22 mouse cellular contexts compared by ENCODE assay signal in genomic region chr4:87990940-87991339, GRCm38 (mm10).
"Had no signal": no experiment of that assay in that cellular context is flagged by ENCODE, and none has a peak within 500 bp of the region (broad histone marks: within the 10 kb centered on the region; RNA-seq: fewer than 3 reads in every experiment).

No protein-coding gene starts in this region.

- DNase-seq: gastrocnemius, postnatal 14 days; gastrocnemius, postnatal 36 days; heart, adult 18-20 months; heart, postnatal 14 days; heart, postnatal 36 days; kidney, postnatal 10 days; layer of hippocampus, adult 9-11 months; layer of hippocampus, postnatal 36 days; liver; liver, embryonic 13.5 days; liver, postnatal 0 days; lung, adult 2 months had no signal

- H3K4me2 ChIP-seq: heart, embryonic 11.5 days; heart, embryonic 13.5 days; heart, embryonic 15.5 days; hindbrain, embryonic 13.5 days; hindbrain, embryonic 15.5 days; limb, embryonic 12.5 days; liver, embryonic 11.5 days; liver, embryonic 13.5 days; liver, embryonic 15.5 days had no signal

- ATAC-seq: hindbrain, postnatal 0 days; liver, postnatal 0 days had no signal

- H3K36me3 ChIP-seq: heart, embryonic 15.5 days; hindbrain, embryonic 15.5 days; liver, embryonic 13.5 days; liver, embryonic 15.5 days had no signal

- H3K9ac ChIP-seq: heart, embryonic 13.5 days; heart, embryonic 15.5 days; hindbrain, embryonic 13.5 days; hindbrain, embryonic 15.5 days; limb, embryonic 12.5 days; liver, embryonic 13.5 days; liver, embryonic 15.5 days; liver, postnatal 0 days had no signal

- H3K9me3 ChIP-seq: heart, embryonic 13.5 days; heart, embryonic 15.5 days; hindbrain, embryonic 13.5 days; hindbrain, embryonic 15.5 days; limb, embryonic 10.5 days; limb, embryonic 12.5 days; liver, embryonic 13.5 days; liver, embryonic 15.5 days had no signal

- H3K27ac ChIP-seq: heart, embryonic 13.5 days; heart, embryonic 15.5 days; hindbrain, embryonic 13.5 days; hindbrain, embryonic 15.5 days; hindbrain, postnatal 0 days; limb, embryonic 10.5 days; limb, embryonic 12.5 days; liver, embryonic 13.5 days; liver, embryonic 15.5 days had no signal

- H3K4me3 ChIP-seq: heart, embryonic 13.5 days; heart, embryonic 15.5 days; hindbrain, embryonic 13.5 days; hindbrain, embryonic 15.5 days; limb, embryonic 10.5 days; limb, embryonic 12.5 days; liver, embryonic 13.5 days; liver, embryonic 15.5 days had no signal

- H3K4me1 ChIP-seq: hindbrain, embryonic 15.5 days; limb, embryonic 12.5 days; liver, embryonic 13.5 days; liver, embryonic 15.5 days had no signal

- H3K27me3 ChIP-seq: heart, embryonic 13.5 days; heart, embryonic 15.5 days; hindbrain, embryonic 13.5 days; hindbrain, embryonic 15.5 days; limb, embryonic 12.5 days; liver, embryonic 13.5 days; liver, embryonic 15.5 days had no signal
